Mouse (Mus musculus): ENCODE measurements at regions not wholly inside any gene's neighbourhood (a gene's known extent, or its start where the extent isn't known, plus 50 kb on each side); places are given as distances from the start of the nearest gene placed in this dataset.

- H3K27ac ChIP-seq (ENCODE audit: insufficient read depth, low read depth) = no peak overlapping the region
- no peak overlapping the region for H3K4me2 ChIP-seq (ENCODE audit: insufficient read depth, low read depth, poor library complexity, severe bottlenecking)
- no peak overlapping the region for H3K4me3 ChIP-seq (replicated peaks in 1 of 3; ENCODE audit: low read depth in 2 of 3, low read length in 2 of 3, poor library complexity in 1 of 3)
- H3K4me1 ChIP-seq (ENCODE audit: control insufficient read depth in 1 of 2, insufficient read depth in 2 of 2) = no peaks in the 10 kb centered on the region
- no peak overlapping the region for H3K9ac ChIP-seq (ENCODE audit: insufficient read depth, low read depth)
- in situ Hi-C loops (cut with MboI; ENCODE audit: low pct_ligation_motif_present, low pct_unique_long_range_greater_than_20kb, low sequenced_read_pairs) = no loop called here
- H3K27me3 ChIP-seq (replicated peaks) = no peaks in the 10 kb centered on the region
- H3K79me2 ChIP-seq (replicated peaks; ENCODE audit: control insufficient read depth, extremely low read depth, insufficient read depth, poor library complexity, severe bottlenecking) = no peaks in the 10 kb centered on the region
- TF ChIP-seq PAX5 (IDR thresholded peaks at IDR 0.05; ENCODE audit: low read length) = no peak
- TF ChIP-seq ELF1 (IDR thresholded peaks at IDR 0.05; ENCODE audit: low read depth, low read length) = no peak
- TF ChIP-seq ZKSCAN1 (IDR thresholded peaks at IDR 0.05; ENCODE audit: borderline replicate concordance, low read depth, low read length) = no peak
- TF ChIP-seq RAD21 (IDR thresholded peaks at IDR 0.05; ENCODE audit: low read depth, low read length) = no peak
- TF ChIP-seq TCF12 (IDR thresholded peaks at IDR 0.05; ENCODE audit: low read depth, low read length) = no peak
- TF ChIP-seq MAX (IDR thresholded peaks at IDR 0.05; ENCODE audit: low read length) = no peak
- TF ChIP-seq POLR2AphosphoS2 (IDR thresholded peaks at IDR 0.05; ENCODE audit: low read depth, low read length) = no peak
- no peak for TF ChIP-seq NRF1 (IDR thresholded peaks at IDR 0.05; ENCODE audit: low read depth, low read length)
- TF ChIP-seq MYC (IDR thresholded peaks at IDR 0.05; ENCODE audit: low read depth, low read length) = no peak
- no peak for TF ChIP-seq GABPA (IDR thresholded peaks at IDR 0.05; ENCODE audit: insufficient replicate concordance, low read depth, low read length)
- no peak for TF ChIP-seq E2F4 (IDR thresholded peaks at IDR 0.05; ENCODE audit: insufficient replicate concordance, low read depth, low read length)
- TF ChIP-seq MAZ (IDR thresholded peaks at IDR 0.05; ENCODE audit: low read depth, low read length) = no peak
- TF ChIP-seq UBTF (IDR thresholded peaks at IDR 0.05; ENCODE audit: low read depth, low read length) = no peak
- TF ChIP-seq MAFK (IDR thresholded peaks at IDR 0.05; ENCODE audit: insufficient replicate concordance, low read length) = no peak
- no peak for TF ChIP-seq JUND (conservative IDR thresholded peaks at IDR 0.05; ENCODE audit: low read depth, low read length)
- no peak for TF ChIP-seq BHLHE40 (IDR thresholded peaks at IDR 0.05; ENCODE audit: low read depth, low read length)
- dilution Hi-C loops (cut with MboI; ENCODE audit: extremely low pct_ligation_motif_present, extremely low pct_unique_long_range_greater_than_20kb, low sequenced_read_pairs) = no loop called here
- H3K36me3 ChIP-seq (replicated peaks in 1 of 2; ENCODE audit: control insufficient read depth in 1 of 2, insufficient read depth in 1 of 2, low read length in 1 of 2) = no peaks in the 10 kb centered on the region
- H3K9me3 ChIP-seq (replicated peaks; ENCODE audit: low read length) = peaks cover 54% of the 10 kb centered on the region
- DNase-seq (ENCODE audit: extremely low read depth) = no peak
Observed at GRCm38 (mm10) chr16:76096363-76096762, 74.3 kb upstream of the Samsn1 start.

- Histone ChIP-seq H3K4me3 (replicated peaks in 1 of 3; ENCODE audit: low read depth in 2 of 3, low read length in 2 of 3, poor library complexity in 1 of 3) (no peak overlapping the region), H3K79me2 (replicated peaks; ENCODE audit: control insufficient read depth, extremely low read depth, insufficient read depth, poor library complexity, severe bottlenecking) (no peaks in the 10 kb centered on the region), H3K9me3 (replicated peaks; ENCODE audit: low read length) (peaks cover 42% of the 10 kb centered on the region), H3K27ac (ENCODE audit: insufficient read depth, low read depth) (no peak overlapping the region), H3K9ac (ENCODE audit: insufficient read depth, low read depth) (no peak overlapping the region), H3K4me2 (ENCODE audit: insufficient read depth, low read depth, poor library complexity, severe bottlenecking) (no peak overlapping the region), H3K4me1 (ENCODE audit: control insufficient read depth in 1 of 2, insufficient read depth in 2 of 2) (no peaks in the 10 kb centered on the region), H3K27me3 (replicated peaks) (no peaks in the 10 kb centered on the region), H3K36me3 (replicated peaks in 1 of 2; ENCODE audit: control insufficient read depth in 1 of 2, insufficient read depth in 1 of 2, low read length in 1 of 2) (no peaks in the 10 kb centered on the region)
- dilution Hi-C loops (cut with MboI; ENCODE audit: extremely low pct_ligation_motif_present, extremely low pct_unique_long_range_greater_than_20kb, low sequenced_read_pairs) = no loop called here
- in situ Hi-C loops (cut with MboI; ENCODE audit: low pct_ligation_motif_present, low pct_unique_long_range_greater_than_20kb, low sequenced_read_pairs) = no loop called here
- no peak for TF ChIP-seq ZKSCAN1 (IDR thresholded peaks at IDR 0.05; ENCODE audit: borderline replicate concordance, low read depth, low read length)
- no peak for TF ChIP-seq USF1 (IDR thresholded peaks at IDR 0.05; ENCODE audit: low read depth, low read length)
- no peak for TF ChIP-seq POLR2A (IDR thresholded peaks at IDR 0.05; ENCODE audit: low read depth, low read length)
- TF ChIP-seq JUND (conservative IDR thresholded peaks at IDR 0.05; ENCODE audit: low read depth, low read length) = no peak
- no peak for TF ChIP-seq MXI1 (IDR thresholded peaks at IDR 0.05; ENCODE audit: low read depth, low read length)
- no peak for TF ChIP-seq RAD21 (IDR thresholded peaks at IDR 0.05; ENCODE audit: low read depth, low read length)
- no peak for TF ChIP-seq JUN (IDR thresholded peaks at IDR 0.05; ENCODE audit: insufficient read depth, low read depth, low read length)
- no peak for TF ChIP-seq HCFC1 (IDR thresholded peaks at IDR 0.05; ENCODE audit: low read depth, low read length)
- no peak for TF ChIP-seq MYC (IDR thresholded peaks at IDR 0.05; ENCODE audit: low read depth, low read length)
- no peak for TF ChIP-seq MEF2A (IDR thresholded peaks at IDR 0.05; ENCODE audit: borderline replicate concordance, low read depth, low read length)
- TF ChIP-seq SIN3A (IDR thresholded peaks at IDR 0.05; ENCODE audit: low read length) = no peak
- TF ChIP-seq PAX5 (IDR thresholded peaks at IDR 0.05; ENCODE audit: low read length) = no peak
- TF ChIP-seq SMC3 (IDR thresholded peaks at IDR 0.05; ENCODE audit: low read depth, low read length) = no peak
- TF ChIP-seq GABPA (IDR thresholded peaks at IDR 0.05; ENCODE audit: insufficient replicate concordance, low read depth, low read length) = no peak
- no peak for DNase-seq (ENCODE audit: extremely low read depth)
Observed at GRCm38 (mm10) chr16:76085363-76085762, 63.3 kb upstream of the Samsn1 start.
